Mouse (Mus musculus) liver, embryonic 13.5 days (tissue): ENCODE results near the gene Edc3. TPM values are rescaled to one million over a fixed set of nuclear protein-coding genes. Genes with fewer than 3 reads are reported as not detected.
"Not testable (repeated sequence)": the region's sequence is repeated elsewhere in the genome, so short reads cannot be mapped to it uniquely, and the experiment has no call there.

Source experiments
- ATAC-seq: fragments of 200-750 bp; cut with Nextera tagmentation; 2 replicates; pipeline ENCODE4 v1.8.0; 2017; ENCODE audit warnings: low read depth, mild to moderate bottlenecking, moderate number of reproducible peaks, moderate library complexity
- DNase-seq: peaks from one replicate; pipeline ENCODE4 v3.0.0; 2022
- H3K27ac ChIP-seq: fragments of 300-500 bp; sonication (generic); 2 replicates; pipeline ENCODE4 v1.5.1; 2015; ENCODE audit warnings: moderate library complexity, mild to moderate bottlenecking, inconsistent platforms
- H3K27me3 ChIP-seq: fragments of 300-500 bp; sonication (generic); 2 replicates; pipeline ENCODE4 v1.6.1; 2015; ENCODE audit warnings: mild to moderate bottlenecking, inconsistent platforms
- H3K36me3 ChIP-seq: fragments of 300-500 bp; sonication (generic); 2 replicates; pipeline ENCODE4 v1.6.1; 2015; ENCODE audit warnings: mild to moderate bottlenecking, inconsistent platforms
- H3K4me1 ChIP-seq: fragments of 300-500 bp; sonication (generic); replicated peaks from 2 replicates; pipeline ENCODE4 v1.6.1; 2015; ENCODE audit warnings: inconsistent platforms
- H3K4me2 ChIP-seq: fragments of 300-500 bp; sonication (generic); 2 replicates; pipeline ENCODE4 v1.6.1; 2015; ENCODE audit warnings: inconsistent platforms, mild to moderate bottlenecking, moderate library complexity
- H3K4me3 ChIP-seq: fragments of 300-500 bp; sonication (generic); replicated peaks from 2 replicates; pipeline ENCODE4 v1.5.1; 2015; ENCODE audit warnings: mild to moderate bottlenecking, inconsistent platforms
- H3K9ac ChIP-seq: fragments of 300-500 bp; sonication (generic); 2 replicates; pipeline ENCODE4 v1.6.1; 2015; ENCODE audit warnings: mild to moderate bottlenecking, inconsistent platforms
- H3K9me3 ChIP-seq: fragments of 300-500 bp; sonication (generic); replicated peaks from 2 replicates; pipeline ENCODE4 v1.6.1; 2016; ENCODE audit warnings: inconsistent platforms
- WGBS: fragments of 180-500 bp; shearing (Covaris S2); methylation state at CpG from one replicate; pipeline ENCODE4 v1.1.7; 2015; ENCODE audit not compliant: insufficient replicate concordance; 5-methylcytosine and 5-hydroxymethylcytosine counted together
- polyA plus RNA-seq: library from polyadenylated mRNA; unstranded; fragments of >200 nt; fragmentation: Nextera tagmentation; extraction: Ambion mirVana; gene quantifications from 2 replicates; pipeline ENCODE4 v1.2.1, GENCODE M21; 2015

The Edc3 gene
- polyA plus RNA-seq, 1 experiment from 2014 or later = 16.7 TPM

GRCm38 (mm10) chr9:57706496-57706895 lies 1.8 kb upstream of the Edc3 start:
- Histone ChIP-seq H3K4me1 (peaks cover 22% of the 10 kb centered on the region), H3K4me2 (no peak overlapping the region), H3K36me3 (no peaks in the 10 kb centered on the region), H3K4me3 (no peak overlapping the region), H3K27me3 (no peaks in the 10 kb centered on the region), H3K9me3 (no peaks in the 10 kb centered on the region; the same call in 1 of the 2 replicates), H3K9ac (no peak overlapping the region), H3K27ac (no peak overlapping the region)
- DNase-seq = no peak
- WGBS = 74% methylated on average over 3 of the region's 3 CpGs
- no peak for ATAC-seq

GRCm38 (mm10) chr9:57708720-57709274 lies 457 bp downstream of the Edc3 start:
- H3K27ac ChIP-seq = peak overlapping the region; percentile 87
- H3K4me3 ChIP-seq = peak overlapping the region; percentile 93
- WGBS = under 1% methylated on average over 39 of the region's 39 CpGs
- peaks cover 16% of the 10 kb centered on the region for H3K36me3 ChIP-seq
- ATAC-seq (peak; percentile 82), DNase-seq (peak; percentile 34)
- H3K4me1 ChIP-seq = peaks cover 22% of the 10 kb centered on the region
- H3K27me3 ChIP-seq = no peaks in the 10 kb centered on the region
- H3K4me2 ChIP-seq = peak overlapping the region; percentile 86
- peak overlapping the region; percentile 89 for H3K9ac ChIP-seq
- H3K9me3 ChIP-seq = no peaks in the 10 kb centered on the region; the same call in 1 of the 2 replicates

GRCm38 (mm10) chr9:57710214-57710613 lies 1.9 kb downstream of the Edc3 start:
- Histone ChIP-seq H3K4me1 (peaks cover 22% of the 10 kb centered on the region), H3K36me3 (peaks cover 31% of the 10 kb centered on the region)
- not testable (repeated sequence) for DNase-seq, H3K27me3 ChIP-seq, H3K27ac ChIP-seq, ATAC-seq, H3K4me3 ChIP-seq, H3K9me3 ChIP-seq, H3K9ac ChIP-seq, H3K4me2 ChIP-seq
- WGBS = 84% methylated on average over 5 of the region's 5 CpGs

GRCm38 (mm10) chr9:57712194-57712593 lies 3.9 kb downstream of the Edc3 start:
- no peak overlapping the region for H3K4me3 ChIP-seq
- no peaks in the 10 kb centered on the region for H3K27me3 ChIP-seq
- H3K27ac ChIP-seq = no peak overlapping the region
- ATAC-seq (no peak), DNase-seq (no peak)
- peaks cover 47% of the 10 kb centered on the region for H3K36me3 ChIP-seq
- H3K4me1 ChIP-seq = peaks cover 22% of the 10 kb centered on the region
- H3K9ac ChIP-seq = no peak overlapping the region
- H3K4me2 ChIP-seq = no peak overlapping the region
- no peaks in the 10 kb centered on the region; the same call in 1 of the 2 replicates for H3K9me3 ChIP-seq
- 60% methylated on average over 2 of the region's 2 CpGs for WGBS

- 84% methylated on average over 7 of the region's 7 CpGs for WGBS
Measured at GRCm38 (mm10) chr9:57718408-57718807, 10.1 kb downstream of the Edc3 start.

GRCm38 (mm10) chr9:57720736-57721135 lies 12.4 kb downstream of the Edc3 start:
- WGBS = 76% methylated on average over 3 of the region's 3 CpGs
- H3K9me3 ChIP-seq = no peaks in the 10 kb centered on the region
- no peak overlapping the region for H3K4me3 ChIP-seq
- H3K4me2 ChIP-seq = no peak overlapping the region
- H3K27me3 ChIP-seq = no peaks in the 10 kb centered on the region
- DNase-seq (no peak), ATAC-seq (no peak)
- peaks cover 61% of the 10 kb centered on the region for H3K36me3 ChIP-seq
- H3K4me1 ChIP-seq = peaks cover 17% of the 10 kb centered on the region
- no peak overlapping the region for H3K9ac ChIP-seq
- no peak overlapping the region for H3K27ac ChIP-seq

More at GRCm38 (mm10) chr9:57718408-57718807, 10.1 kb downstream of the Edc3 start:
- Histone ChIP-seq H3K36me3 (peaks cover 74% of the 10 kb centered on the region), H3K4me3 (no peak overlapping the region), H3K4me2 (no peak overlapping the region), H3K9me3 (no peaks in the 10 kb centered on the region), H3K9ac (no peak overlapping the region), H3K27ac (no peak overlapping the region), H3K4me1 (peaks cover 11% of the 10 kb centered on the region), H3K27me3 (no peaks in the 10 kb centered on the region)
- ATAC-seq = no peak
- no peak for DNase-seq

- no peak overlapping the region for H3K4me3 ChIP-seq
- H3K4me1 ChIP-seq = peaks cover 21% of the 10 kb centered on the region
- peaks cover 64% of the 10 kb centered on the region for H3K36me3 ChIP-seq
- 0 out of 2 replicates have a peak overlapping the region, but pooled peaks have one; percentile 4 for H3K27ac ChIP-seq
- H3K9me3 ChIP-seq = no peaks in the 10 kb centered on the region
- 91% methylated on average over 1 of the region's 1 CpGs for WGBS
- no peak overlapping the region for H3K9ac ChIP-seq
- H3K27me3 ChIP-seq = no peaks in the 10 kb centered on the region
- no peak for DNase-seq
- H3K4me2 ChIP-seq = no peak overlapping the region
- ATAC-seq = no peak
Measured at GRCm38 (mm10) chr9:57722371-57722770, 14.0 kb downstream of the Edc3 start.

- H3K4me1 ChIP-seq = peaks cover 21% of the 10 kb centered on the region
- no peaks in the 10 kb centered on the region for H3K27me3 ChIP-seq
- no peak for DNase-seq
- no peaks in the 10 kb centered on the region for H3K9me3 ChIP-seq
- H3K27ac ChIP-seq = peak overlapping the region; percentile 67
- 66% methylated on average over 5 of the region's 5 CpGs for WGBS
- no peak overlapping the region for H3K4me3 ChIP-seq
- H3K36me3 ChIP-seq = peaks cover 65% of the 10 kb centered on the region
- H3K4me2 ChIP-seq = no peak overlapping the region
- peak; percentile 39; the same call in 1 of the 2 replicates for ATAC-seq
- H3K9ac ChIP-seq = no peak overlapping the region
Measured at GRCm38 (mm10) chr9:57723315-57723715, 15.0 kb downstream of the Edc3 start.

GRCm38 (mm10) chr9:57723796-57724195 lies 15.5 kb downstream of the Edc3 start:
- 80% methylated on average over 5 of the region's 5 CpGs for WGBS
- Histone ChIP-seq H3K27ac (peak overlapping the region; percentile 67), H3K9me3 (no peaks in the 10 kb centered on the region), H3K27me3 (no peaks in the 10 kb centered on the region), H3K36me3 (peaks cover 61% of the 10 kb centered on the region), H3K4me2 (no peak overlapping the region), H3K4me1 (peaks cover 21% of the 10 kb centered on the region), H3K4me3 (no peak overlapping the region), H3K9ac (no peak overlapping the region)
- no peak for DNase-seq
- ATAC-seq = no peak

- peaks cover 21% of the 10 kb centered on the region for H3K4me1 ChIP-seq
- ATAC-seq = no peak
- no peak overlapping the region for H3K27ac ChIP-seq
- no peaks in the 10 kb centered on the region for H3K9me3 ChIP-seq
- no peaks in the 10 kb centered on the region for H3K27me3 ChIP-seq
- no peak overlapping the region for H3K9ac ChIP-seq
- H3K36me3 ChIP-seq = peaks cover 66% of the 10 kb centered on the region
- 83% methylated on average over 3 of the region's 3 CpGs for WGBS
- no peak for DNase-seq
- H3K4me3 ChIP-seq = no peak overlapping the region
- H3K4me2 ChIP-seq = no peak overlapping the region
Measured at GRCm38 (mm10) chr9:57724701-57725100, 16.4 kb downstream of the Edc3 start.

GRCm38 (mm10) chr9:57728312-57728711 lies 20.0 kb downstream of the Edc3 start:
- no peak overlapping the region for H3K27ac ChIP-seq
- ATAC-seq (no peak), DNase-seq (no peak)
- peaks cover 11% of the 10 kb centered on the region for H3K4me1 ChIP-seq
- no peak overlapping the region for H3K9ac ChIP-seq
- no peak overlapping the region for H3K4me3 ChIP-seq
- H3K9me3 ChIP-seq = no peaks in the 10 kb centered on the region
- no peaks in the 10 kb centered on the region for H3K27me3 ChIP-seq
- H3K4me2 ChIP-seq = no peak overlapping the region
- H3K36me3 ChIP-seq = peaks cover 61% of the 10 kb centered on the region
- WGBS = 97% methylated on average over 1 of the region's 1 CpGs

- peaks cover 11% of the 10 kb centered on the region; the same call in 1 of the 2 replicates for H3K4me1 ChIP-seq
- H3K27ac ChIP-seq = no peak overlapping the region
- WGBS = 85% methylated on average over 6 of the region's 6 CpGs
- DNase-seq = no peak
- no peak overlapping the region for H3K9ac ChIP-seq
- peaks cover 38% of the 10 kb centered on the region for H3K36me3 ChIP-seq
- H3K4me2 ChIP-seq = no peak overlapping the region
- no peaks in the 10 kb centered on the region for H3K27me3 ChIP-seq
- H3K9me3 ChIP-seq = no peaks in the 10 kb centered on the region
- H3K4me3 ChIP-seq = no peak overlapping the region
- ATAC-seq = no peak
Measured at GRCm38 (mm10) chr9:57733606-57734005, 25.3 kb downstream of the Edc3 start.
